Mouse (Mus musculus) spleen, postnatal 0 days (tissue): ENCODE data around the gene Wdr49. TPM values are rescaled to one million over a fixed set of nuclear protein-coding genes. Genes with fewer than 3 reads are reported as not detected.

Experiments
- polyA plus RNA-seq: library from polyadenylated mRNA; unstranded; fragments of >200 nt; fragmentation: Nextera tagmentation; extraction: Ambion mirVana; gene quantifications from 2 replicates; pipeline ENCODE4 v1.2.1, GENCODE M21; 2015

Wdr49 gene
- not detected in 2 replicates for polyA plus RNA-seq

DNA sequence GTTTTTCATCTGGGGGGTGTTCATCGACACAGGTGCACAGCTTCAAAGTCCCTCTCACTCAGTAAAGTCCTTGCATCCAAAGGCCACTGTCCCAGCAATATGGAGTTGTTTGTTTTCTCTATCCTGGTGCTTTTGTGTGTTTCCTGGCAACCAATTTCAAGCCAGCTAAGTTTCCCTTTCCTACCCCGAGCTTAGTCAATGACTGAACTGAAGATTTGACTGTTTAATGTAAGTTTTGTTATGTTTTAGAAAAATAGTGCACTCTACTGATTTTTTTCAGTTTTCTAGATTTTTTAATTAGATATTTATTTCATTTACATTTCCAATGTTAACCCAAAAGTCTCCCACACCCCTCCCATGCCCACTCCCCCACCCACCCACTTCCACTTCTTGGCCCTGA, at the start of gene Wdr49:
TSS of gene Wdr49 (minus strand) at position 101 of the 400 bp plus-strand sequence.

DNA sequence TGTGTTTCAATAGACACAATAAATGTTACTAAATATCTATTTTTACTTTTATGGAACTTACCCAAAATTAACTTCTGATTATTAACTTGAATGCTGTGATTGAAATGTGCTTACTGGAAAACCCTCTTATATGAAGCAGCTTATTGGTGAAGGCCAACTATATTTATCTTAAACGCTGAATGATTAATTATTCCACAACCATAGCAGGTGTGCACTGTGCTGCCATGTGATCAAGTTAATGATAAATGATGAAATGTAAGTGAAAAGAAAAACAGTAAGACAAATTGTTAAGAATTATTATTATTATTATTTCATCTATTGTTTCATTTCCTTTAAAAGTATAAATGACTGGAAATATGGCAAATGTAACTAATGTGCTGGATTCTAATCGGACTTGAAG, 212.0 kb downstream of the Wdr49 start, which contains the start of gene Serpini2:
TSS of gene Serpini2 (minus strand) at position 101 of the 400 bp plus-strand sequence.

Other genes with a start within 250 kb of the Wdr49 start
- gene Serpini2, start 212.1 kb downstream of the Wdr49 start, polyA plus RNA-seq, result 0.21 and 0.94 TPM in 2 replicates
- gene Pdcd10, start 74.7 kb upstream of the Wdr49 start, polyA plus RNA-seq, result 71.8 and 83.0 TPM in 2 replicates
- 0.44 and 0.53 TPM in 2 replicates for gene Serpini1, start 75.4 kb upstream of the Wdr49 start, polyA plus RNA-seq